Mouse (Mus musculus): ENCODE measurements at regions not wholly inside any gene's neighbourhood (a gene's known extent, or its start where the extent isn't known, plus 50 kb on each side); places are given as distances from the start of the nearest gene placed in this dataset.

DNA sequence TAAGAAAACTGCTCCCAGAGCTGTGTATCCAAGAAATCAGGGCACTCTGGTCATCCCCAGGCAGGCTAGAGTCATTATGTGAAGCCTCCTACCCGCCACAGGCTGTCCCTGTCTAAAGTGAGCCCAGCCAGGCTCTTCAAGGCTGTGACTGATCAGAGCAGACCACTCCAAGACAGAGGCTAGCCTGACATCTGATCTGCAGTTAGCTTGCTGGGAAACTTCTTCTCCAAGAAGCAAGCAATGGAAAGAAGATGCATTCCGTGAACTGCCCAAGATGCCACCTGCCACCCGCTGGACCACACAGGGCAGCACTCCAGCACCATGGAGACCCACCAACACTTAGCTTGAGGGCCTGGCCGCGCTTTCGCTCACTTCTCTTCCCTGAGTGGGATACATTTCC, 323.2 kb downstream of the Wdr11 start:
- no peak for TF ChIP-seq CTCF (IDR thresholded peaks at IDR 0.05; ENCODE audit: control insufficient read depth, insufficient read depth, insufficient replicate concordance, low read depth, low read length)
- no peak for TF ChIP-seq POLR2A (IDR thresholded peaks at IDR 0.05; ENCODE audit: control insufficient read depth, low read depth, low read length)
